Mouse (Mus musculus): ENCODE results near the gene Gm38394.

DNA sequence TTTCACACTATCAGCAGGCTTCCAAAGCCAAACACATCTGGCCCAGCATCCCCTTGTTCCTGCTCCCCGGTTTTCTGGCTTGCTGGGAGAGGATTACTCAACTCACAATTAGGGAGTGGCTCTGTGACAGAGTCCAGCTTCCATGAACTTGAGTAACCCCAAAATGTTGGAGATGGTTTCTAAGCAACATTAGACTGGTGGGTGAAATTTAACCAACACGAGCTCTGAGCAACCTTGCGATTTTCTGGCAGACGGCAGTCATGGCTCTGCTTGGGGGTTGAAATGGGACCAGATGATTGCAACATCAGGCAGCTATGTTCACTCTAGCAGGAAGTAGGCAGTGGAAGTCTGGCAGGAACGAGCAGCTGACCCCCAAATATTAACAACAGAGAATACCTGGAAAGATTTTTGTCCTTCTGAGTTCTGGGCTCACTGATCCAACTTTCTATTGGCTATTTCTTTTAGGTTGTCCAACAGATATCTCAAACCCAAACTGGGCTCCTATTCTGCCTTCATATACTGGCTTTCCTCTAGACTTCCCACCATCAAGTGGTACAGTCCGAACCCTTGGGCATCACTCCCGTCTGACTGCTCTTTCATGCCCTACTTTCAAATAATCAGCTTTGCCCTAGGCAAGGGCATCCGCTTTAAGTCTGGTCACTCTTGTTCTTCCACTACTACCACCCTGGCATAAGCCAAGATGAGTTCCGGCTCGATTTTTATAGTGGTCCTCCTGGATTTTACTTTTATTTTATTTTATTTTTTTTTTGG lies 24.8 kb upstream of the Gm38394 start:
- no peak for TF ChIP-seq CTCF (IDR thresholded peaks at IDR 0.05; ENCODE audit: control insufficient read depth, insufficient read depth, insufficient replicate concordance, low read depth, low read length)
- no peak for TF ChIP-seq POLR2A (IDR thresholded peaks at IDR 0.05; ENCODE audit: control insufficient read depth, low read depth, low read length)
